Mouse (Mus musculus): ENCODE results near the gene Tenm4.

Tenm4 gene

GRCm38 (mm10) chr7:96203812-96204560, 32.9 kb downstream of the Tenm4 start:
- DNase-seq (ENCODE audit: low read depth, low spot score), result no peak

GRCm38 (mm10) chr7:96204809-96205350, 33.8 kb downstream of the Tenm4 start:
- no peak for DNase-seq (ENCODE audit: low read depth, low spot score)

DNA sequence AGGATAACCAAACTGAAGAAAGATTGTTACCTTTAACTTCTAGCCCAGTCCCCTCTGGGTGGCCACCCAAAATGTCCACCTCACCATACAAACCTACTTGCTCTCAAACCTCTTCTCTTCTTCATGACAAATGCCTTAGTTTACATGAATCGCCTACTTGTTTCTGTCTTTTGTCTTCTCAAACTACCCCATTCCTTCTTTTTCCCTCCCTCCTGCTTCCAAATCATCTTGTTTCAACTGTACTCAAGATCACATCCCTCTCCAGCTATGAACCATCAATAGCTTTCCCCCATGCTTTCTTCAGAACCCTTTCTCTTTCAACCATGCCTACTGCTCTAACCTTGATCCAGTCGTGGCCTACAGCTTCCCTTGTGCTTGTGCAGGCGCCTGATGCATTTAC, 36.0 kb downstream of the Tenm4 start:
- no peak for DNase-seq (ENCODE audit: low read depth, low spot score)

DNA sequence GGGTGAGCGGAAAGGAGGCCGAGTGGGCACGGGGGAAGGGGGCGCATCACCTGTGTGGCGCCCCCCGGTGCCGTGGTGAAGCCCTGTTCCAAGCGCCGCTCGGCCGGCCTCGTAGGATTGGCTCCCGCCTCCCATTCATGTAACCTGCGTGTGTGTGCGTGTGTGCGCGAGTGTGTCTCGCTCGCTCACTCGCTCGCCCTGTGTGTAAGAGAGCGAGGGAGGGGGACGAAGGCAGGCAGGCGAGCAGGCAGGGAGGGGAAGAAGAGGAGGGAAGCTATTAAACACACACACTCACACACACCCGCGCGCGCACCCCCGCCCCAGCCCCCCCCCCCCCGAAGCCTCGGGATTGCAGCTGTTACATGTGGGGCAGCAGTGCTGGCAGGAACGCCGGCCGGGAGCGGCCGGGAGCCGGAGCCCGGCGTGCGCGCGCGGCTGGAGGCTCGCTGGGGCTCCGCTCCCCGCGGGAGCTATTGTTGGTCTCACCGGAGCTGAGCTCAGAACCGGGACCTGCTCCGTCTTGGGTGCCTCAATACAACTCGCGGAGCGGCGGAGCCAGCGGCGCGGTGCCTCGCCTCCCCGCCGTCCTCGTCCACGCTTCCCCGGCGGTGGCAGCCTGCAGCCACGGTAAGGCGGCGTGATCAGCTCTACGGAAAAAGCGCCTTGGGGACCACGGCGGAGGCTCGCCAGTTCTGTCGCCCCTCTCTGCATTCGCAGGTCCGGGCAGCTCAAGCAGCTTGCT, 38.9 kb downstream of the Tenm4 start:
- no peak for DNase-seq (ENCODE audit: low read depth, low spot score)

- no peak for DNase-seq (ENCODE audit: low read depth, low spot score)
Observed at GRCm38 (mm10) chr7:96210525-96211369, 39.7 kb downstream of the Tenm4 start.

- no peak for DNase-seq (ENCODE audit: low read depth, low spot score)
Observed at GRCm38 (mm10) chr7:96211618-96212021, 40.6 kb downstream of the Tenm4 start.

- no peak for DNase-seq (ENCODE audit: low read depth, low spot score)
Observed at GRCm38 (mm10) chr7:96212224-96212591, 41.2 kb downstream of the Tenm4 start.

DNA sequence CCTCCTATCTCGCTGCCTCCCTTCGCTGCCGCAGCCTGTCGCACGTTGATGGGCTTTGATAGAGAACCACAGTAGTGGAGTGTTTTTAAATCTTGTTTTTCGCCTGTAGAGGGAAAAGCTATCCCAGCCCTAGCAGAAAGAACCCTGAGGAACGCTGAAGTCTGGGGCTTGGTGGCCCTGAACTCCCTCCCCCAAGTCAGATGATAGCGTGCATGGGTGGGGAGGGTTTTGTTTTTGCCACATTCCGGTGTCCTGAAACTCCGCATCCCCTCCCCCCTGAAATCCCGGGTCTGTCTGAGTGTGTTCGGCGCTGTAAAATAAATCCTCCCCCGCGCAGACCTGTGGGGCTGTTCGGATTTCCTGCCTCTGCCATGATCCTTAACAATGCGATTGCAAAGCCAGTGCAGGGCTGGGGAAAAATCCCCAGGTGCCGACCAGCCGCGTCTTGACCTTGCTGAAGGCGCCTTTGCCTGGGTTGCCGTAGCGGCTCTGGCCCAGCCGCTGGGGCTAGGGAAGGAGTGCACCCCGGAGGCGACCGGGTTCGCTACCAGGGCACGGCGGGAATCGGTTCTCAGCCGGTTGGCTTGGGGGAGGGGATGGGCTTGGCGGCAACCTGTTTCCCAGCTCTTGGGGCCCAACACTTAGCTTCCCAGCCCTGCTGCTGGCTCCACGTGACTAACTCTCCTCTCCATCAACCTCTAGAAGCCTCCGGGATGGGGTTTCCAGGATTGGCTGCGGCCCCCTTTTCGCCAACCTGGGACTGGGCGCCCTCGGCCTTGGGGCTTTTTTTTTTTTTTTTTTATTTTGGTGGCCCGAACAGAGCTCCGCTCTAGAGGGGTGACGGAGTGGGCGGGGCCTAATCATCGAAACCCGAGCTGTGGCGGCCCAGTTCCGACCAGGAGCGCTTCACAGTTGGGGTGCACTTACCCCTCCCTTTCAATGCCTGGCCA, 41.8 kb downstream of the Tenm4 start:
- peak; percentile 59 for DNase-seq (ENCODE audit: low read depth, low spot score)

GRCm38 (mm10) chr7:96213741-96214140, 42.7 kb downstream of the Tenm4 start:
- DNase-seq (ENCODE audit: low read depth, low spot score), result no peak

DNA sequence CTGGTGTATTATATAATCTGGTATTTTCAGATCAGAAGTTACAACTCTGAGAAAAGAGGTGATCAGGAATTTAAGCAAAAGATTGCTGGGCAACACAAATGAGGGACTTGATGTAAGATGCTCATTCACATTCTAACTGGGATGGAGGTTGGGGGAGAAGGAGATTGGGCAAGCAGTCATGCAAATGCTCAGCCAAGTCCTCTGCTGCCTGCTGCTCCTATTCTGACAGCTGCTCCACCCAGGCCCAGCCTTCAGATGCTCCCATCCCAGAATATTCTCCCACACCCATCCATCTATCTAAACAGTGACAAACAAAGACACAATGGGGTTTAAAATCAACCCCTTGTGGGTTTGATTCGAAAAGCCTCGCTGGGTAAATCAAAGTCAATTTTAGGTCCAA, 43.8 kb downstream of the Tenm4 start:
- no peak for DNase-seq (ENCODE audit: low read depth, low spot score)

GRCm38 (mm10) chr7:96215894-96216509, 45.0 kb downstream of the Tenm4 start:
- no peak for DNase-seq (ENCODE audit: low read depth, low spot score)

DNA sequence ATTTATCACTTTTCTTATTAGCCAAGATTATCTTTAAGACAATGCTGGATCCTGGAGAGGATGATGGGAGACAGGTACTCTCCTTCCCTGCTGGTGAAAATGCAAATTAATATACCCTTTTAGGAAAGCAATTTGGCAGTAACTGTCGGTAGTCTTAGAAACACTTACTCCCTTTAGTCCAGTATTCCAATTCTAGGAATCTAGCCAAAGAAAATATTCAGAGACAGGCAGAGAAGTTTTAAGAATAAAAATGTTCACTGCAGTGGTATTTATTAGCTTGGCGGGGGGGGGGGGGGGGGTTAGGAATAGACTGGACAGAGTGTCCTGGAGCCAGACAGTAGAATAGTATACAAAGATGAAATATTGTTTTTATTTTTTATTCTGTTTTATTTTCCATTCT, 48.3 kb downstream of the Tenm4 start:
- DNase-seq (ENCODE audit: low read depth, low spot score), result no peak

DNA sequence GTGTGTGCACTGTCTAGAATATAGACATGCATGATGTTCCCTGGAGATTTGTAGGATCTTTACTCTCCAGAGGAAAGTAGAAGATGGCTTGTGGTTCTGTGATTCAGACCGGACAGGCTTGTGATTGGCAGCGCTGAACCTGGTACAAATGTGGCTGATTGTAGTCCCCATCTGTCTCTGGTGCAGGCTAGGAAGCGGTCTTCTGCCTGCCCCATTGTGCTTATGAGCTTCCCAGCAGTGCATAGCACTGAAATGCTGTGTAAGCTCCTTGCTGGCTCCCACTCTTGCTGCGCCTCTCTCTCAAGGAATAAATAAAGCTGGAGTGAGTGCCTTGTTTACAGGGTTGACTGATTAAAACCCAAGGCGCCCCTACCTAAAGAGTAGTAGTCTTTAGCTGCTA, 49.6 kb downstream of the Tenm4 start:
- no peak for DNase-seq (ENCODE audit: low read depth, low spot score)

DNA sequence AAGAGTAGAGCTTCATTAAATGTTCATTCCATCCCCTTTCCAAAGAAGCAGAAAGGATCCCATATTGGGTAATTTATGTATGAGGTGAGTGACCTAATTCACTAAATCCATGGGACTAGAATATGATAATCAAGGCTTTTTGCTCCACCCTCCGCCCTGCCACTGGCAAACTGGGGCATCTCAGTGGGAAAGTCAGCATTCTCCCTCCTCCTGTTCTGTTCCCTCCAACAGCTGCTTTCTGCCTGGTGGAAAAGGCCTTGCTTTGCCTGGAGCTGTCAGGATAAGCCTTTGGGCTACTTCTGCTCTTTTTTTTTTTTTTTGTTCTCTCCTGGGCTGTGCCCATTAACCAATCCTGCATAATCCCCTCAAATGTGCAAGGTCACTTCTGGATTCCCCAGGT, 51.5 kb downstream of the Tenm4 start:
- no peak for DNase-seq (ENCODE audit: low read depth, low spot score)

DNA sequence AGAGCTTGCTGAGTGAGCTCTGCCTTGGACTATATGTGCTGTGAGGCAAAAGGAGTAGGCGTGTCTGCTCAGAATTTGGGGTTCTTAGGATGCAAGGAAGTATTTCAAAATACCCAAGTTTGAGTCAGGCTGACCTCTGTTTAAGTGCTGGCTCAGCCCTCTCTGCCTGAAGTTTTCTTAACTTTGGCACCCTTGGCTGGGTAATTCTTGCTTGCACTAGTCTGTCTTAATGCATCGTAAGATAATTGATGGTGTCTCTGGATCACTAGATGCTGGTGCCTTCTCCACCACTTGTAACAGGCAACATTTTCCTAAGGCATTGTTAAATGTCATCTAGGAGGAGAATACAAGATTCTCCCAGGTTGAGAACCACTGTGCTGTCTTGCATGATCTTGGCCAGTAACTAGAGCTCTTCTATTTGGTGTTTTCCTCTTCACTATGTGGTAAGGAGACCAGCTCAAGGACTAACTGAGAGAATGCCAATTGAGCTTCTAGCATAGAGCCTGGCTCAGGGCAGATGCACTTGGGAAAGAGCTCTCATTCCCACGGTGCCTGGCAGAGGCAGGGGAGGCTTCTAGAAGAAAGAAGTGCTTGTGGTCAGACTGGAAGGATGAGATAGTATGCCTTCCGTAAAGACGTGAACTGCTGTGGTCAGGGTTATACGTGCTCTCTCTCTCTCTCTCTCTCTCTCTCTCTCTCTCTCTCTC, 57.7 kb downstream of the Tenm4 start:
- no peak for DNase-seq (ENCODE audit: low read depth, low spot score)

DNA sequence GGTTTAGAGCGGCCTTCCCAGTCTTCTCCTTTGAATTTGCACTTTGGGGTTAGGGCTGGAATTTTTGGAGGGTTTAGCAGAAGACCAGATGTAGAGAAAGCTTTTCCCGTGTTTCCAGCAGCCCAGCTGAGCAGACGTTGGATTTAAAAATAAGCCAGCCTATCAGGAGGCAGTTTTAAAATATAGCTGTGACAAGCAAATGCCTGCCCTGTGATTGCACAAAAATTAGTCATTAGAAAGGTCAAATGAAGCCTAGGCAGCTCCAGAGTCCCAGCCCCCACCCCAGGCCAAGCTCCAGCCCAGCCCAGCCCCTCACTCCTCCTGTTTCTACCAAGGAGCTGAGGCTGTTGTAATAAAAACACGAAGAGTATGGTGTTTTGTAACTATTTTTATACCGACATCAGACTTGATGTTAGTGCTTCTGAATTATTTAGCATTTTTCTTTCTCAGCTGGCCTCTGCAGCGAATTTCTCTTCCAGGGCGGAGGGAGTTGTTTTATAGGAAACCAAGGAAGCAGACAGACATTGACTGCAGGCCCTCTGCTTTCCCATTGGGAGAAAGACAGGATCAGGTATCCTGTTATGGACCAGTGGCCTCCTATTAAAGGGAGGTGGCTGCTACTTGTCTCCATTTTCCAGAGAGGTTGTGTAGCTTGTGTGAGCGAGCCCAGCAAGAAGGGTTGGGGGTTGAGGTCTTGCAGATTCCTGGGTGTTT, 59.1 kb downstream of the Tenm4 start:
- DNase-seq (ENCODE audit: low read depth, low spot score), result no peak

- no peak for DNase-seq (ENCODE audit: low read depth, low spot score)
Observed at GRCm38 (mm10) chr7:96230720-96231241, 59.7 kb downstream of the Tenm4 start.

GRCm38 (mm10) chr7:96235847-96236246, 64.8 kb downstream of the Tenm4 start:
- DNase-seq (ENCODE audit: low read depth, low spot score), result no peak

DNA sequence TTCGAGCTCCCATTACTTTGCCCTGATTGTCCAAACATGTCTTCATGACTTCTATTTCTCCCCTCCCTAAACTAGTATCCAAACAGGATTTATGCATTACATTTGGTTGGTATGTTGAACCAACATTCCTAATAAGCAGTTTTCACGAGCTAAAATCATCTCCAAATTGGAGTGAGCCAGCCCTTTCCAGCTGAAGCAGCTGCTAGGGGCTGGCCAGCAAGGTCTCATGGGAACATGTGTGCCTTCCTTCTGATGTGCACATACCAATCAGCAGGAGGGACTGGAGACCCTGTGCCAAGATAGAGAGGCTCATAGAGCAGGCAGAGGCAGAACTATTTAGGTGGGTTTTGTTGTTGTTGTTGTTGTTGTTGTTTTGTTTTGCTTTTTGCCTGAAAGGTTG, 69.6 kb downstream of the Tenm4 start:
- no peak for DNase-seq (ENCODE audit: low read depth, low spot score)
